Mouse (Mus musculus) naive thymus-derived CD4-positive, alpha-beta T cell, adult 2 months (primary cell): ENCODE measurements at regions not wholly inside any gene's neighbourhood (a gene's known extent, or its start where the extent isn't known, plus 50 kb on each side); places are given as distances from the start of the nearest gene placed in this dataset.
"Not testable (repeated sequence)": the region's sequence is repeated elsewhere in the genome, so short reads cannot be mapped to it uniquely, and the experiment has no call there.

Source experiments
- DNase-seq: peaks from one replicate; pipeline ENCODE4 v3.0.0-alpha.2; 2011; ENCODE audit warnings: low read depth

DNA sequence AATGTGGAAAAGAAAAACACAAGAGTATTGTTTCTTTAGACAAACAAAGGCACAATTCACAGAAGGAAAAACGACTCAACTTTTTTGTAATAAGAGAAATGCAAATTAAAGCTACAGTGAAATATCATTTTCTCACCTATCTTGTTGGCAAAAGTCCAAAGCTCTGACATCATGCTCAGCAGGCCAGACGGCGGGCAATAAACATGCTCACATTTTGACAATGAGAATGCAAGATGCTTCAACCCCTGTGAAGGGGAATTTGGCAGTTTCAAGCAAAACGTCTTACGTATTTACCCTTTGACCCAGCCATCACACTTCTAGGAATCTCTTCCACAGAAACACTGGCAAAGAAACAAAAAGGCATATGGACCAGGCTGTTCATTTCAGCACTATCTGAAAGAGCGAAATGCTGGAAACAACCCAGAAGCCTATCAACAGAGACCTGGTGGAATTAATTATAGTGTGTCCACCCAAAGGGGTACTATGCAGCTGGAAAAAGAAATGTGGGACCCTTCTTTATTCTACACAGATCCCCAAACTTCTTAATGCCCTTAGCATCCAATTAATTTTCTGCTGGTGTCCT is 203.4 kb upstream of the 2610301B20Rik start:
- DNase-seq = no peak

DNA sequence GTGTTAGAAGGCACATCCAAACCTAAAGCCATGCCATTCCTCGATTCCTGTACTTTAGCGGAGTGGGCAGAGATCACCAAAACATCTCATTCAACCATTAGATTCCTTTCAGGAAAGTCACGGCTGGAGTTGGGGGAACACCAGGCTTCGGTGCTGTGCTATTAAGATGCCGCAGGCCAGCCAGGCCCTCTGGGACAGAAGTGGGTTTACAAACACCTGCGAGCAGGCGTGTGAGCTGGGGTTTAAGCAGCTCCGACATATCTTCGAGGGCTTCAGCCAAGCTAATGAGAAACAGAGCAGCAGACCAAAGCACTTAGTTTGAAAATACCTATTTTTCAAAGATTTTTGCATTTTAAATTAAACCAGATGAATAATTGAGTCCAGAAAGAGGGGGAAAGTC is 183.2 kb upstream of the 2610301B20Rik start:
- DNase-seq = no peak

DNA sequence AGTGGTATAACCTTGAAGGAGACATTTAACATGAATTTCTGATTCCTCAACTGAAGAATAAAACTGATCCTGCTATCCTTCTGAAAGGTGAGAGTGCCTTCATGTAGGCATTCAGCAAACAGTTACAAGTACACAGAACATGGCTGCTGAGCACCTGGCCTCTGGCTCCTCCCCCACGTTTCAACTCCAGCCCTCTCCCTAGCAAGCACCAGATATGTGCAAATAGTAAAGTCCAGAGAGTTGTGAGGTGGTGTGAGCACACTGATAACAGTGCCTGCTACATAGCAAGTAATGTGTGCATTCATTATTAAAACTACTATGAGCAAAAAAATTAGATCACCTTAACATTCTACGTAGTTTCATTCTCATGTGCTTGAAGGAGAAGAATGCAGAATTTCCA is 181.4 kb upstream of the 2610301B20Rik start:
- no peak for DNase-seq

DNA sequence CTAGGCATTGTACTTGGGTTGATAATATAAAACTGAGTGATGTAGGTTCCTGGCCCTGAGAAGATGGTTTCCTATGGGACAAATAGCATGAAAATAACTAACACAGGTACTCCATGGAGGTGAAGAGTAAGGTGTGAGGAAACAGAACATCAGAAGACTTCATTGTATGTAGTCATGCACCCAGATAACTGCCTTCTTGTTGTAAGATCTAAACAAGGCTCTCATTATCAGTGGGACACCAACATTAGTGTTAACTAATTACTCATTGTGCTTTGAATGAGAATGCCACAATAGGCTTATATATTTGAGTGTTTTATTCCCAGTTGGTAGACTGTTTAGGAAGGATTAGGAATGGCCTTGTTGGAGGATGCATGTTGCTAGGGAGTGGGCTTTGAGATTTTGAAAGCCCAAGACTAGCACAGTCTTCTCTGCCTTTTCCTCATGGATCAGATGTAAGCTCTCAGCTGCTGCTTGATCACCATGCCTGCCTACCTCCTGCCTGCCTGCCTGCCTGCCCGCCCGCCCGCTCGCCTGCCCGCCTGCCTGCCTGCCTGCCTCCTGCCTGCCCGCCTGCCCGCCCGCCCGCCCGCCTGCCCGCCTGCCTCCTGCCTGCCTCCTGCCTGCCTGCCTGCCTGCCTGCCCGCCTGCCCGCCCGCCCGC is 180.7 kb upstream of the 2610301B20Rik start:
- DNase-seq = no peak

DNA sequence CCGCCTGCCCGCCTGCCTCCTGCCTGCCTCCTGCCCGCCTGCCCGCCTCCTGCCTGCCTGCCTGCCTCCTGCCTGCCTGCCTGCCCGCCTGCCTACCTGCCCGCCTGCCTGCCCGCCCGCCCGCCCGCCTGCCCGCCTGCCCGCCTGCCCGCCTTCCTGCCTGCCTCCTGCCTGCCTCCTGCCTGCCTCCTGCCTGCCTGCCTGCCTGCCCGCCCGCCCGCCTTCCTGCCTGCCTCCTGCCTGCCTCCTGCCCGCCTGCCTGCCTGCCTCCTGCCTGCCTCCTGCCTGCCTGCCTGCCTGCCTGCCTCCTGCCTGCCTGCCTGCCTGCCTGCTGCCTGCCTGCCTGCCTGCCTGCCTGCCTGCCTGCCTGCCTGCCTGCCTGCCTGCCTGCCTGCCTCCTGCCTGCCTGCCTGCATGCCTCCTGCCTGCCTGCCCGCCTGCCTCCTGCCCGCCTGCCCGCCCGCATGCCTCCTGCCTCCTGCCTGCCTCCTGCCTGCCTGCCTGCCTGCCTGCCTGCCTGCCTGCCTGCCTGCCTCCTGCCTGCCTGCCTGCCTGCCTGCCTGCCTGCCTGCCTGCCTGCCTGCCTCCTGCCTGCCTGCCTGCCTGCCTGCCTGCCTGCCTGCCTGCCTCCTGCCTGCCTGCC is 180.1 kb upstream of the 2610301B20Rik start:
- DNase-seq = not testable (repeated sequence)

DNA sequence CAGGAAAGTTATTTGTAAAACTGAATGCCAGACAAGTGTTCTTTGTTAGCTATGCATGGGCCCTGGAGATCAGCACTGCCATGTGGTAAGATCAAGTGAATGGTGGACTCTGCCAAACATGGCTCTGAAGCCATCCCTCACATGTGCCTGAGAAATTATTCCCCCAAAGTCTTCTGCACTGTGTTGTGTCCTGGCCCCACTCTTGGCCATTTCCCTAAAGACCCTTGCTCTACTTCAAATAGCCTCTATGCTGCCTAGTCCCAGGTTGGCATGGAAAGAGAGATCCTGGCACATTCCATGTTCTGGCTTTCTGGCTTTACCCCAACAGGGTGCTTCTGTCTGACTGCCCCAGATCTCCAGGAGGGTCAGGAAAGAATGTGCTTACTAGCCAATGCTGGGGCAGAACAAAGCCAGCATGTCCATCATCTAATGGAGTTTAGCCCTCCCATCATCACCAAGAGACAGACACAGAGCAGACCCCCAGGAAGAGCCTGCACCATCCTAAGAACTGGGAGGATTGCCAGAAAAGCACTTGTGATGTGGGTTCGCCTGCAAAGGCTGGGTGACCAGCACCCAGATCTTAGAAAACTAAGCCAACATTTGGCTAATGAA is 177.0 kb upstream of the 2610301B20Rik start:
- no peak for DNase-seq

DNA sequence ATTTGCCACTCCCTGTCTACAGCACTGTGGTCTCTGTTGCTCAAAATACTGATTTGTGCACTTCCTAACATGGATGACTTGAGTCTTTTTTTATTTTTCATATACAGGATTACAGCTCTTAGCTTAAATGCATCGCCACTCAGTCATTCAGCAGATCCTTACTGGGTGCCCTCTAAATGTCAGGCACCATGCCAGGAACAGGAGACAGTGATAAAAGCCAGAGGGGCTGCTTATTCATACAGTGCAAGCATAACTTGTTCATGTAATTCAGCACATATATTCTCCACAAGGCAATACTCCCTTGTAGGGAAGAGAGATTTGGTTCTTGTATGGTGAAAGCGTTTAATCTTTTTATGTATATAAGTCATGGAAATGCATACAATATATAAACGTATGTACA is 175.7 kb upstream of the 2610301B20Rik start:
- no peak for DNase-seq

DNA sequence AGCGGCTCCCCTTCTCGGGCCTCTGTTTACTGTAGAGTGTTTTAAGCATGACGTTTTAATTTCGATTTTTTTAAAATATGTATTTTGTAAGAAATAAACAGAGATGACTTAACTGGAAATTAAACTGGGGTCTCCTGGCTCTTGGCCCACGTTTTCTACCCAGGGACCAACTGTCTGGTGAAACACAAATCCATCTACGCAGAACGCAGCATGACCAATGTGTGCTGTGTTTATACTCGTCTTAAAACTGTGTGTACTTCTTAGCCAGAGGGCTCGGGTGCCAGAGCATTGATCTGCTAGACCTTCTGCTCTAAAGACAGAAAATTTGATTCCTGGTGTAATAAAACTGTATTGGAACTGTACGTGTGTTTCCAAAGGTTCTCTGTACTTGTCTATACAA is 172.8 kb upstream of the 2610301B20Rik start:
- DNase-seq = no peak

DNA sequence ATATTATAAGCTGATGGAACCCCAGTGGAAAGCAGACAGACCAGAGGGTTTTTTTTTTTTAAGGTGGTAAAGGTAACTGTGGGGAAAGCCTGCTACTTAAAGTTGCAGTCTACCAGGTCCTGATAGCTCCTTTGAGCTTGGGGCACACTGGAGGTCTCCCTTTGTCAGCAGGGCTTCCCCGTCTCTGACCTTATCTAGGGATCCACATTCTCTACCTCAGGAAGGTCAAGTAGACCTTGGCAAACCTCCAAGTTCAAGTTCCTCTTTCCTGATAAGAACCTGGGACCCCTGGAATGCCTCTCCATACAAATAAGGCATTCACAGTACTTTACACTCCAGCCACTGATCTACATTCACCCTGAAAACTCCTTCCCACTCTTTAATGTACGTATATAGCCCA is 171.1 kb upstream of the 2610301B20Rik start:
- no peak for DNase-seq

DNA sequence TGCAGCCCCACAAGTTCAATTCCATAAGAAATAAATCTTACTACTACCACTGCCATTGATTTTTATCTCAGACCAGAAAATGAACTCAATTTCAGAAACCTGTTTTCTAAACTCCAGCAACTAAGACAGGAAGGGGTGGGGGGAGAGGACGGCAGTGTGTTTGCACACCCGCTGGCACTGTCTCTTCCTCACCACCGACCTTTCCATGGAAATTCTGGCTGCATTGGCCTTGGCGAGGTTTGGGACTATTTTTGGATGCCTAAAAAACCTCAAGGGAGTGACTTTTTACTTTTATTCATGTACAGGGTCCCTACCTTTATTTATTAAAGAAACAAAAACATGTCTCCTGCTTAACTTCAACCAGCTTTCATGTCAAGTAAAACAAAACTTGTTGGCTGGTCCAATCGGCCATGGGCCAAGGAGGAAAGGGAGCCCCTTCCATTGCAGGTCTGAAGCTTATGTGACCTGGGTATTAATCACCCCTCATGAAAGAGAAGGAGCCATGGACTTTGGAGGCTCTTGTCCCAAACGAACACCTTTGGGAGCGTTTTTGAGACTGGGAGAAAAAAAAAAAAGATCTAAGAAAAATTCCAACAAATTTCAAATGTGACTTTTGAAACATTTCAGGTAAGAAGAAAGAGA is 167.2 kb upstream of the 2610301B20Rik start:
- no peak for DNase-seq

DNA sequence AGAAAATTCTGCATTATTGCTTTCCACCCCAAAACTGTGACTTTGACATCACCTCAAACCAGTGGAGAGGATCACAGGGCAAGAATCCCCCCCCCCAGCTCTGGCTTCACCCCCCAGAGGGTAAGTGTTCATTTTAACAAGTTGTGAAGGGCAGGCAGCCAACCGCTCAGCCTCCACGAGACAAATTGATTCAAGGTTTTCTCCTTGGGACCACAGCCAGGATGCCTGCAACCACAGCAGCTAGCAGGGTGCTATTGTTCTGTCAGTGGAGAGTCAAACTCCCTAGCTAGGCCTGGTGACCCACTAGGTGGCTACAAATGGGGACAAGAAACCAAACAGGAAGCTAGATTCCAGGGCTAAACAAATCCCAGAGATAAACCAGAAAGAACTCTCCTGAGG is 166.6 kb upstream of the 2610301B20Rik start:
- DNase-seq = no peak

DNA sequence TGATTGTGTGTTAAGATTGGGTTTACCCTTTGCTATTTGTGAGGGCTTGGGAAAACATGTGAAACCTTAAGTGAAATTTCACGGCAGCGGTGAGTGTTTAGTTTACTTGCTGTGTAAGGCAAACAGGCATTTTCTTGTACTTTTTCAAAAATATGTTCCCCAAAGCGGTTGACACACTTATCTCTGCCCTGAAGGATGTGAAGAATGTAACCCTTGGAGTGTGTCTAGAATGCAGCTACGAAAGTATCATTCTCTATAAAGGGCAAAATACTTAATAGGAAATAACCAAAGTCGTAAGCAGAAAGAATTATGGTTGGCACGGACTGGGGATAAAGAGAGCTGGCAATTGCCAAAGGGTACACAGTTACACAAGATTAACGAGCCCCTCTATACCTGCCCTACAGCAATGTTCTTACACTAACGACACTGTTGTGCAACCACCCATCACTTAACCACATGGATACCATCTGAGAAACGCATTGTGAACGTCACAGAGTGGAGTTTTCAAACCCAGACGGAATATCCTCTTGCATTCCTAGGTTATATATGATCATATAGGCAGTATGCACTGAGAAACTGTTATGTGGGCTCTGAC is 162.3 kb upstream of the 2610301B20Rik start:
- no peak for DNase-seq

DNA sequence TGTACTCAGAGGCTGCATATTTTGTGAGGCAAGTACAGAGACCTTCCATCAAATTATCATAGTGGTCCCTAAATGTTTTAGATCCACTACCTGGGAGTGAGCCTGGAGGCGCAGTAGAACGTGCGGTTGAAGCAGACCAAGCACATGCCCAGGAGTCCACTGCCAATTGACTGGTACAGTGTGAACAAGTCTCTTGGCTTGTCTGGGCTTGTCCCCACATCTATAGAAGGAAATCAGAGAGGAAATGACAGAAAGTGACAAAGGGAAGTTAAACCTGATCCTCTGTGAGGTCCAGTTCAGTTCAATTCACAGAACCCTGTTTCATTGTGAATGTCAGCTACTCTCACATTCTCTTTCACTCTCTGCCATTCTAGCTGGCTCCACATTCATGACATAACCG is 151.0 kb upstream of the 2610301B20Rik start:
- DNase-seq = no peak

DNA sequence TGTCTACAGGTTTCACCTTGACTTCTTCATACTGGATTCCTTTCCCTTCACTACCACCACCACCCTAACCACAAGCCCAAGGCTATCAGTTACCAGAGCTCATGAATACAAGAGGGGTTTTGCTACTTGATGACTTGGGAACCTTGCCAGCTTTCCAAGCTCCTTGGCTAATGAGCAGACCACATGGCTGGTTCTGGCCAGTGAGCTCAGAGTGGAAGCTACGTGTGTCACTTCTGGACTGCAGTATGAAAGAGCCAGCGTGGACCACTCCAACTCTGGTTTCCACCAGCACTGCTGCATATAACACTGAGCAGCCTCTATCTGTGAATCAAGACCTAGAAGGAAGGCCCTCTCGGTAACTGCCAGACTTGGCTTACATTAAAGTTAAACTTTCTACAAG is 146.4 kb upstream of the 2610301B20Rik start:
- no peak for DNase-seq

DNA sequence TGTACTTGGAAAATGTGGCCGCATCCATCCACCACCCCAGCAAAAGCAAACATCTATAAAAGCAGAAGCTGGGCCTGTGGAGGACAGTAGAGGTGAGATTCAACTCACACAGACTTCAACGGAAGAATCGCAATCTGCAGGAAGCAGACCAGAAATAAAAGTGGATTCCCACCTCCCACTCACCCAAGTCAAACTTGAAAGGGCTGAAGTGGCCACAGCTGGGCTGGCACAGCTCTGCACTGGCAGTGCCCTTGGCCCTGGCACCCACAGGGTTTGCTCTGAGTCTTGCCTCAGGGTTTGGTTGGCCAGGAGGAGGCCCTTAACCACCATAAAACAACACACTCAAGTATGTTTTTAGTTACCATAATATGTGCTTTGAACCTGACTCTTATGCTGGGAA is 129.1 kb upstream of the 2610301B20Rik start:
- peak; percentile 17 for DNase-seq

DNA sequence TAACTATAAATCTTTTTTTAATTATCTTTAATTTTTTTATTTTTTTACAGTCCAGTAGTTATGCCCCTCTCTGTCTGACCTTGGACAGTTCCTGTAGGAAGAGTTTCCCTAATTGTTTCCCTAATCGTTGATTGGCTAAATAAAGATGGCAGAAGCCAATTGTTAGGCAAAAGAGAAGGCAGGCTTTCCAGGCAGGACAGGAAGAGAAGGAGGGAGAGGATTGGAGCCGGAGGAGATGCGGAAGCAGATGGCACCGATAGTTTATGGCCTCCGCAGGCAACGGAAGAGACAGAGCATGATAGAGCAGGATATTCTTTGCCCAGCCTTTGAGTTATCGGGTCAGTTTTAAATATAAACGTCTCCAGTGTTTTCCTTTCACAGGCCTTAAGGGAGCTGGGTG is 125.5 kb upstream of the 2610301B20Rik start:
- no peak for DNase-seq

DNA sequence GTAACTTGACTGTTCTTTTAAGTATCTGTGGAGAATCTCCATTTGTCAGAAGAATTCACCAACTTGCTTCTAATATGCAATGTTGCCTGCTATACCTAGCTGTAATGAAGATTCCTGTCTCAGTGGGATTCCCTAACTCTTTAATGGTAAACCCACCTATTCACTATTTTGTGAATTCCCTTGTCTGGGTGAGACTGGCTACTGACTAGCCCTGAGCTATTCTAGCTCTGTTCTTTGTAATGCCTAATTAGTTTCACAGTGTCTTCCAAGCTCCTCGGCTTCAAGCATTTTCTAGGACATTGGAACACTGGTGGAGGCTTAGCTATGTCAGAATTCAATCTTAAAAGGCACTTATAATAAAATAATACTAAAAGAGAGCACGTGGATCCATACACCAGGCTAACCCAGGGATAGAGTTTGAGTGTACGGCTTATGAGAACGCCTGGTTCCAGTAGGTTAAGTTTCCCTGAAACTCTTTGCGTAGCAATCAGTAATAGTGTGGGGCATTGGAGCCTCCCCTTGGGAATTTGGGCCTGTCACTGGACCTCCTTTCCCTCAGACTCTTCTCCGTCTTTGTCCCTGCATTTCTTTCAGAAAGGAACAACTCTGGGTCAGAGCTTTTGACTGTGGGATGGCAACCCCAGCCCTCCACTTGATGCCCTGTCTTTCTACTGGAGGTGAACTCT is 123.8 kb upstream of the 2610301B20Rik start:
- not testable (repeated sequence) for DNase-seq

DNA sequence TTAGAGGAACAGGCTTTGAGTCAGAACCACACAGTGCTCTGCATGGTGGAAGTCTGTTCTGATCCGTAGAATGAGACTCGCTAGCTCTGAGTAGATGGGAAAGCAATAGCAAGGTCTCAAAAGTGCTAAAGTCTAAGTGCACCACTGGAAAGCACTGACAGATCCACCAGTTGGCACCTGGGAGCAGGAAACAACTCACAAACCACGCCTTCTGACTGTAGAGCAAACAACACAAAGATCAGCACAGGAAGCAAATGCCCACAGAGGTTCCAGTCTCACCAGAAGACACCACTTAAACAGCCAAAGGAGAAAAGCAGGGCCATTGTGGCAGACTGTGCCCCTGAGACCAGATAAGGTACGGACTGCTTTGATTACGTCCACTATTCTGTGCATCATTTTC is 121.1 kb upstream of the 2610301B20Rik start:
- DNase-seq = peak; percentile 69

DNA sequence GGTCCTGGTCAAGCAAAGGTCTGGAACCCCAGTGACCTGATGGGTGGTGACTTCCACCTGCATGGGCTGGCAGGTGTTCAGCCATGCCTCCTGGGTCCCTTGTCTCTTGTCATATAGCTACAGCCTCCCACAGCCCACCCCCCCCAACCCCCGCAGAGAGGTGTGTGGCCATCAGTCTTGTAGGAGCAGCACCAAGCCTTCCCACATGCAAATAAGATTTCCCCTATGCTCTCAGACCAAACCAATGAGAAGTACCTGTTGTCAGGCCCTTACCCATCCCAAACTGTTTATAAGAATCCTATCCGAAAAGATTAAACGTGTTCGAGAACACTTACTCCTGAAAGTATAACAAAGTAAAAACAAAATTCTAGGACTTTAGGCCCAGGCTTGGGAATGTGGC is 114.8 kb upstream of the 2610301B20Rik start:
- no peak for DNase-seq

DNA sequence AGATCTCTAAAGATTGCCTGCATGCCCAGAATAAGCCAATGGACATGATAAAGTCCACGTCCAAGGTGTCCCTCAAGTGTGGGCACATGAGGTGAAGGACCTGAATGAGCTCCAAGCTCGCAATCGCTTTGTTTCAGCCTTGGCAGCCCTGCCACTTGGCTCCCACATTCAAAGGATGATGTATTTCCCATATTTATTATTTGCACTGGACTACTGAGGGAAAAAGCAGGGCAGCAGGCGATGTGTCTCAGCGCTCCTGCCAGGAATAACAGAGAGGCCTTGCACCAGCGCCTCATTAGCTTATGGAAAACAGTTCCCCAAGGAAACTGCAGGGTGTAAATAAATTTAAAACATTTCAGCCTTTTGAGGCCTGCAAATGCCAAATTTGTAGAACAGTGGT is 106.6 kb upstream of the 2610301B20Rik start:
- no peak for DNase-seq

DNA sequence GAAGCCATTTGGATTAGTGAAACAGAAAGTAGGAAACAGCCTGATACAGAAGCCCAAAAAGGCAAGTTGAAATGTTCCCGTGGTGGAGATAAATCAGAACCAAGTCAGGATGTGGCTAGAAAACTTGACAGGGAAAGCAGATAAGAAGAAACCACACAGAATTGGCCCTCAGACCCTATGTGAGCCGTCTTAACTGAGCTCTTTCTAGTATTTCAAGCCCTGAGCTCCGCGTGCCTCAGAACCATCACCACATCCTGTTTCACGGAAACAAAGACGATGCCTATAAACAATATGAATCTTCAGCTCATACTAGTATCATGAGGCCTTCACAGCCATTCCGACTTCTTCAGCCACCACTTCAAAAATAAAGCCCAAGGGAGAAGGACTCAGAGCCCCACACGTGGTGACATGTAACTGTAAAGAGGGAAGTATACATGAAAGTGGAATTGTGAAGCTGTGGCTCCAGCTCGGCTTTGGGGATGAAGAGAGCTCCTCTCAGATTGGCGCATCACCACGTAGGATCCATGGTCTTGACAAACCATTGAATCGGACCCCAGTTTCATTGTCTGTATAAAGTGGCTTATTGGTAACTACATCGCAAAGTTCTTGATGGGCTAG is 104.2 kb upstream of the 2610301B20Rik start:
- peak; percentile 94 for DNase-seq
